Mouse (Mus musculus) cerebellum, adult 11 months (tissue): ENCODE measurements at regions not wholly inside any gene's neighbourhood (a gene's known extent, or its start where the extent isn't known, plus 50 kb on each side); places are given as distances from the start of the nearest gene placed in this dataset.

Experiments
- DNase-seq: peaks from one replicate; pipeline ENCODE4 v3.0.0; 2022

- no peak for DNase-seq
Measured at GRCm38 (mm10) chr1:124652251-124652861, 607.0 kb upstream of the Dpp10 start.

GRCm38 (mm10) chr1:124635246-124635768 lies 589.9 kb upstream of the Dpp10 start:
- DNase-seq = no peak

- no peak for DNase-seq
Measured at GRCm38 (mm10) chr1:124630084-124630483, 584.7 kb upstream of the Dpp10 start.

- DNase-seq = no peak
Measured at GRCm38 (mm10) chr1:124584620-124585019, 539.3 kb upstream of the Dpp10 start.
